Mouse (Mus musculus): ENCODE measurements around the gene Mrpl43.

The Mrpl43 gene

GRCm38 (mm10) chr19:45029571-45029970, 23.3 kb upstream of the Mrpl43 start:
- no peak for ATAC-seq (ENCODE audit: low TSS enrichment)

DNA sequence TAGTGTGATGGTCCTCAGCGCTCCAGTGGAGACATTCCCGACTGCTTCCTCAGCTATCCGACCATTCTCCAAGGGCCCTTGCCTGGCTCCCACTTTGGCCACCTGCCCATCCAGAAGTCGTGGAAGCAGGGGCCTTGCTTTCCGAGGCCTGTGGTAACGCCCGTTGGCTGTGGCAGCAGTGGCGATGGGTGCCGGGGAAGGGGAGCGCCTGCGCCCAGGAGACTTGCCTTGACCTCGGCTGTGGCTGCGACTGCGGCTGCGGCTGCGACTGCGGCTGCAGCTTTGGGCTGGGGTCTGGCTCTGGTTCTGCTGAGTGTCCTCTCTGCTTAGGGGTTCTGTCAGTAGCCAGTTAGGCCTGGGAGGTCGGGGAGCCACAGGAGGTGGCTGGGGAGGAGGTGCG, 22.5 kb upstream of the Mrpl43 start:
- ATAC-seq (ENCODE audit: low TSS enrichment): no peak

GRCm38 (mm10) chr19:45027848-45028247, 21.6 kb upstream of the Mrpl43 start:
- ATAC-seq (ENCODE audit: low TSS enrichment): peak; percentile 32; the same call in 1 of the 2 replicates

DNA sequence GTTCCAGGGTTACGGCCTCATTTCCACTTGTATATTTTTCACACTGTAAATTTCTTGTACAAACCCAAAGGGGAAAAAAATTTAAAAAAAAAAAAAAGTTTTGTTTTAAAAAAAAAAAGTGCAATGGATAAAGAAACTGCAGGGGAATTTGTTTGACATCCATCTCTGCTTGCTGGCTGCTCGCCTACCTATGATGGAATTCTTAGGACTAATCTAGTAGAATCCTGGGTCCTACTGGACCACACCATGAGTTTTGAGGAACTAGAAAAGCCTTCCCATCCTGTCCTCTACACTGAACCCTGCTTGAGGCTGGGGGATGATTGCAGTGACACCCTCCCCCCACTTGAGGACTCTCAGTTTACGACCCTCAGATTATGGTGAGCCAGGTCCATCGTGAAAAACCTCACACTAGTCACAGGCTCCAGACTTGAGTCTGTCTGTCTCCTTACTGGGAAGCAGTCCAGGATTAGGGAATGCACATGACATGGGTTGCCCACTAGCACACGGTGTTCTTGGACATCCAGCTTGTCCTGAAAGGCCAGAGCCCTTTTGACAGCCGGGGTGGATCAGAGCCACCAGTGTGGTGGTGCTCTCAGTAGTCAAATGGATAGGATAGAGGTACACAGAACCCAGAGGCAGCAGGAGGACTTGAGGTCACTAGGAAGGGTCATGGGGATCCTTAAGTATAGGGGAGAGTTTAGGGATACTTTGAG, 20.9 kb upstream of the Mrpl43 start:
- ATAC-seq (ENCODE audit: low TSS enrichment): no peak

DNA sequence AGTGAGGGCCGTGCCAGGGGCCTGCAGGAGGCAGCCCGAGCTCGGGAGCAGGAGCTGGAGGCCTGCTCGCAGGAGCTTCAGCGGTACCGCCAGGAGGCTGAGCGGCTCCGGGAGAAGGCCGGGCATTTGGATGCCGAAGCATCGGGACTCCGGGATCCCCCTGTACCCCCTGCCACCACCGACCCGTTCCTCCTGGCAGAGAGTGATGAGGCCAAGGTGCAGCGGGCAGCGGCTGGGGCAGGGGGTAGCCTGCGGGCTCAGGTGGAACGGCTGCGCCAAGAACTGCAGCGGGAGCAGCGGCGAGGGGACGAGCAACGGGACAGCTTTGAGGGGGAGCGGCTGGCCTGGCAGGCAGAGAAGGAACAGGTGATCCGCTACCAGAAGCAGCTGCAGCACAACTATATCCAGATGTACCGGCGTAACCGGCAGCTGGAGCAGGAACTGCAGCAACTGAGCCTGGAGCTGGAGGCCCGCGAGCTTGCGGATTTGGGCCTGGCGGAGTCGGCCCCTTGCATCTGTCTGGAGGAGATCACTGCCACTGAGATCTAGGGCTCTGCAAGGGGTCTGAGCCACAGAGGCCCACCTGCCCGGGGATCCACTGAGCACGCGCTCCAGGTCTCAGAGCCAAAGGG, 19.8 kb upstream of the Mrpl43 start:
- no peak for ATAC-seq (ENCODE audit: low TSS enrichment)

DNA sequence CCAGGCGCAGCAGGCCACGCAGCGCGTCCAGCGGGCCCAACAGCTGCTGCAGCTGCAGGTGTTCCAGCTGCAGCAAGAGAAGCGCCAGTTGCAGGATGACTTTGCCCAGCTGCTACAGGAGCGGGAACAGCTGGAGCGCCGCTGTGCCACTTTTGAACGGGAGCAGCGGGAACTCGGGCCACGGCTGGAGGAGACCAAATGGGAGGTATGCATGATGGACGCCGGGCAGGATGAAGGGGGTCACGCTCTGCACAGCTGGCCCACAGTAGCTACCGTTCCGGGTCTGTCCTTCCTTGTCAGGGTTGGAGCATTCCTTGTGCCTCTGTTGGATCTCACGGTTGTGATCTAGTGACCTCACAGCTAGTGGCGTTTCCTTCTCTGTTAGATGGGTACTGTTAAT, 18.5 kb upstream of the Mrpl43 start:
- no peak for ATAC-seq (ENCODE audit: low TSS enrichment)

- no peak for ATAC-seq (ENCODE audit: low TSS enrichment)
Observed at GRCm38 (mm10) chr19:45023993-45024392, 17.8 kb upstream of the Mrpl43 start.

DNA sequence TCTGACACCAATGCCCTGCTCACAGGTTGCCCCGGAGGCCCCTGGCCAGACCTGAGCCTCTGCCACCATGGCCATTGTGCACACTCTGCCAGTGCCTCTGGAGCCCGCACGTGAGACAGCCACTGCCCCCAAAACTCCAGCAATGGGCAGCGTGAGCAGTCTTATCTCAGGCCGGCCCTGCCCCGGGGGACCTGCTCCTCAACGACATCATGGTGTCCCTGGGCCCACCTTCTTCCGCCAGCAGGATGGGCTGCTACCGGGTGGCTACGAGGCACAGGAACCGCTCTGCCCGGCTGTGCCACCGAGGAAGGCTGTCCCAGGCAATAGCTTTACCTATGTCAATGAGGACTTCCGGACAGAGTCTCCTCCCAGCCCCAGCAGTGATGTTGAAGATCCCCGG, 15.1 kb upstream of the Mrpl43 start:
- no peak for ATAC-seq (ENCODE audit: low TSS enrichment)

DNA sequence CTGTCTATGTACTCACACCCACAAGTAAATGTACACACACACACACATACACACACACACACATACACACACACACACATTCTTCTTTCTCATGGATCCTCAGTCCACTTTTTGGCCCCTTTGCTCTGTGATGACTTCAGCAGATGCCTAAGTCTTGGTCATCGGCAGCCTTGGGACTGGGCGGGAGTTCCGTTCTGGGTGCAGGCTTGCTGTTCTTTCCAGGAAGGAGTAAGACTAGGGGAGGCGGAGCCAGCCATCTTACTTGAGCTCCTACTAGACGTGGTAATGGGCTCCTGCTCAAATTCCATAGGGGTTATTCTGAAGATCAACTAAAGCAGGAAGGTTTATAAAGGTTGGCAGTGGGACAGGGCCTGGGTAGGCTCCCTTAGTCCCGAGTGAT, 14.1 kb upstream of the Mrpl43 start:
- ATAC-seq (ENCODE audit: low TSS enrichment): no peak

DNA sequence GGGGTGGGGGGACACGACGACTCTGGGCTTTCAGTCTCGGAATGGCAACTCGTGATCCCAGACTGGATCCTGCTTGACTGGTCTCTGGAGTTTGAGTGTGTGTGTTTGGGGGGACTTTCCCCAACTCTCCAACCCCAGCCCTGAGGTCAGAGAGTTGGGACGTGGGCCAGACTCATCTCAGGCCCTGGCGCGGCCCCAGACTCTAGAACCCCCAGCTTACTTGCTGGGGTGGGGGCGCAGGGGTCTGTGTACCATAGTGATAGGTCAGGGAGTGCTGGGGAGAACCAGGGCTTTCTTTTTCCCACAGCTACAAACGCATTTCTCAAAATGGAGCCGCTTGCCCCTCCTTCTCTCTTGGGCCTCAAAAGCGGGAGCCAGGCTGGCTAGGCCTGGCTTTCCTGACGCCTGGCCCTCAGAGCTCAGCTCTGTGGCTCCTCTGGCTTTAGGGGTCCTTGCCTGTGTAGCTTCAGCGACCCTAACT, 12.1 kb upstream of the Mrpl43 start:
- ATAC-seq (ENCODE audit: low TSS enrichment): no peak

GRCm38 (mm10) chr19:45017909-45018308, 11.7 kb upstream of the Mrpl43 start:
- no peak for ATAC-seq (ENCODE audit: low TSS enrichment)

DNA sequence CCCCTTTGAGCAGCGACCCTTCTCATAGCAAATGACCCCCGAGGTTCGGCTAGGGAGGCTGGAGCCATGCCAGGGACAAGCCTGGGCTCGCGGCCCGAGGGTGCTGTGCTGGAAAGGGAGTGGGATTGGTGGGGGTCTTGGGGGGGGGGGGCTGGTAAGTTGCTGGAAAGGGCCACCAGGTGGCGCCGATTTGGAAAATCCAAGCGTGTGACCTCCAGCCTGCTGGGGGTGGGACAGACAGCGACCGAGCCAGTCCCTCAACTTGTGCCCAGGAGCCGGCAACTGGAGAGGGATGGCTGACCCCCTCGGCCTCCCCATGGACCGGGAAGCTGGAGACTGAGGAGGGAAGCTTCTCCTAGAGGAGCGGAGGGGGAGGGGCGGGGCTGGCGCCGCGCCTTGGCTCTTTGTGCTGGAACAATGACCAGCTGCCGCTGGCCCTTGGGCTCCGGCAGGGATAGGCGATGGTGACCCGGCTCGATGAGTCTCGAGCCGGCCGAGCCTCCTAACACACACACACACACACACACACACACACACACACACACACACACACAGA, 11.1 kb upstream of the Mrpl43 start:
- ATAC-seq (ENCODE audit: low TSS enrichment): no peak

- ATAC-seq (ENCODE audit: low TSS enrichment): peak; percentile 58
Observed at GRCm38 (mm10) chr19:45016341-45017215, 10.3 kb upstream of the Mrpl43 start.

- ATAC-seq (ENCODE audit: low TSS enrichment): 0 out of 2 replicates have a peak, but pooled peaks have one; percentile 0
Observed at GRCm38 (mm10) chr19:45015518-45016281, 9.5 kb upstream of the Mrpl43 start.

DNA sequence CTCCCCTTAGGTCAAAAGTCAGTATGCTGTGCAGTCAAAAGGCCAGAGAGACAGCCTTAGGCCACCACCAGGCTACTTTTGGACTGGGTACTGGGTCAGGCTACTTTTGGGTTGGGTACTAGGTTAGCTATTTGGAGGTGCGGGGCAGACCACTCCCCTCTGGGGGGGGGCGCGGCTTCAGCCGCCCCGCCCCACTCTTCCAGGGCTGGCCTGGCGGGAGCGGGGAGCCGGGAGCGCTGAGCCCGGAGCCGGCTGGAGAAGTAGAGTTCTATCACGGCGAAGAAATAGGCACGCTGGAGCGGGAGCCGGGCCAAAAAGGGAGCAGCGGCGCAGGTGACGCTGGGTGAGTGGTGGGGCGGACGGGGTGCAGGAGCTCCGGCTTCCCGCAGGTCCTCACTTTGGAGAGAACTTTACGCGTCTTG, 8.8 kb upstream of the Mrpl43 start:
- no peak for ATAC-seq (ENCODE audit: low TSS enrichment)

GRCm38 (mm10) chr19:45014335-45014971, 8.2 kb upstream of the Mrpl43 start, which contains the start of gene Lzts2:
TSS of gene Lzts2 (plus strand) at chr19:45014414.
- no peak for ATAC-seq (ENCODE audit: low TSS enrichment)

DNA sequence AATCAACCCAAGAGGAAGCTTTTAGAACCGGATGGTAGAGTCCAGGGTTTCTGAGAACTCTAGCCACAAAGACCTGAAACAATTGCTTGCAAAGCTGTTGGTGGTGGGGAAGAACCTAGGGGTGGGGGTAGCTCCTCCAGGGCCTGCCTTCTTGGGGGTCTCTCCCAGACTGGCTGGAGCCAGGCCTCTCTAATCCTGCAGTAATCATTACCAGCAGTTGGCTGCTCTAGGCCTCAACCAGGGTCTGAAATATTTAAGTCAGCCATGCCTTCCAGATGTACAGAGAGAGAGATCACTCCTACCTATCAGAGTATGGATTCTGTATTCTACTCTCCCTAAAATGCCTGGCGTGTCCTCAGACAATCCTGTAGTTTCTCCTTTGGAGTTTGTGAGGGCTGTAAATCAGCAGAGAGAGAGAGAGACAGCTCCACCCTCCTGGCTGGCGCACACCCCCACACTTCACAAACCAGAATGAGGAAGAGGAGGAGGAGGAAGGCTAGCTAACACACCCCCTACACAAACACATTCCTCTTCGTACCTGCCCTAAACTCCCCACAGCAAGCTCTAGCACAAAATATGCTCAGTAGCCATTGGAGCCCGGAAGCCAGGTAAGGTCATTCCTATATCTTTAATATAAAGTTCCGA, 7.5 kb upstream of the Mrpl43 start:
- no peak for ATAC-seq (ENCODE audit: low TSS enrichment)

DNA sequence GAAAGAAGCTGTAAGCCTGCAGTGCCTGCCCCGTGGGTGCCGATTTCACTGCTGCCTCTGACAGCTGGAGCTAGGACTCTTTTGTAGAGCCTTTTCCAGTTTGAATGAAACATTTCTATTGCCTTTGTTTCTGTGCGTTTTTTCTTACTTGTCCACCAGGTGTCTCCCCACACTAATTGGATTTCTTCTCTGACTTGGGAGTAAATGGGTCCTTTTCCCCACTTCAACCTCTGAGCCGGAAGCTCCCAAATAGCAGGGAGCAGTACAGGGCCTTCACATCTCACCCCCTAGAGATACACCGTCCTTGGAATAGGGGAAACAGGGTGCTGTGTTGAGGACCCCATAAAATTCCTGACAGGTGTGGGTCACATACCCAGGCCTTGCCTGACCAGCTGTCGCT, 6.4 kb upstream of the Mrpl43 start:
- peak; percentile 7; the same call in 1 of the 2 replicates for ATAC-seq (ENCODE audit: low TSS enrichment)

GRCm38 (mm10) chr19:45012219-45012618, 6.0 kb upstream of the Mrpl43 start:
- no peak for ATAC-seq (ENCODE audit: low TSS enrichment)

- no peak for ATAC-seq (ENCODE audit: low TSS enrichment)
Observed at GRCm38 (mm10) chr19:45010646-45011045, 4.4 kb upstream of the Mrpl43 start.
